Mouse (Mus musculus): Measurements from ENCODE around the gene Rpl7a. TPM values are rescaled to one million over a fixed set of nuclear protein-coding genes. Genes with fewer than 3 reads are reported as not detected.

Gene Rpl7a
- total and polyA plus RNA-seq, 3 experiments: 1,142 to 3,395 (median 3,077) TPM

DNA sequence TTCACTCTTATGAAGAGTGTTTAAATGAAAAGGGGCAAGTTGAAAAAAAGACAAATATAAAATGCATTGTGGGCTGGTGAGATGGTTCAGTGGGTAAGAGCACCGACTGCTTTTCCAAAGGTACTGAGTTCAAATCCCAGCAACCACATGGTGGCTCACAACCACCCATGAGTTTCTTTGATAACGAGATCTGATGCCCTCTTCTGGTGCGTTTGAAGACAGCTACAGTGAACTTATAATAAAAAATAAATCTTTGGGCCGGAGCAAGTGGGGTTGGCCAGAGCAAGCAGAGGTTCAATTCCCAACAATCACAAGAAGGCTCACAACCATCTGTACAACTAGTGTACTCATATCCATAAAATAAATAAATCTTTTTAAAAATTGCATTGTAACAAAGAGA is 14.7 kb upstream of the Rpl7a start:
- Histone ChIP-seq H3K79me2 (replicated peaks; ENCODE audit: control insufficient read depth, extremely low read depth, insufficient read depth, poor library complexity, severe bottlenecking) (peaks cover 15% of the 10 kb centered on the region), H3K4me2 (ENCODE audit: insufficient read depth, low read depth, poor library complexity, severe bottlenecking) (no peak overlapping the region), H3K4me3 (replicated peaks in 1 of 3; ENCODE audit: low read depth in 2 of 3, low read length in 2 of 3, poor library complexity in 1 of 3) (no peak overlapping the region), H3K36me3 (replicated peaks in 1 of 2; ENCODE audit: control insufficient read depth in 1 of 2, insufficient read depth in 1 of 2, low read length in 1 of 2) (peaks cover 79 to 91% of the 10 kb centered on the region in 2 experiments), H3K27me3 (replicated peaks) (no peaks in the 10 kb centered on the region), H3K4me1 (ENCODE audit: control insufficient read depth in 1 of 2, insufficient read depth in 2 of 2) (peaks cover 0 to 18% of the 10 kb centered on the region in 2 experiments; a peak in 2 of 4 replicates), H3K9me3 (replicated peaks; ENCODE audit: low read length) (no peaks in the 10 kb centered on the region), H3K27ac (ENCODE audit: insufficient read depth, low read depth) (no peak overlapping the region), H3K9ac (ENCODE audit: insufficient read depth, low read depth) (no peak overlapping the region)
- DNase-seq (ENCODE audit: extremely low read depth): no peak
- dilution Hi-C loops (cut with MboI; ENCODE audit: extremely low pct_ligation_motif_present, extremely low pct_unique_long_range_greater_than_20kb, low sequenced_read_pairs) (no loop called here), in situ Hi-C loops (cut with MboI; ENCODE audit: low pct_ligation_motif_present, low pct_unique_long_range_greater_than_20kb, low sequenced_read_pairs) (loop anchor here (5.0 kb wide), 1 partner anchor 244 kb away; no protein-coding TSS in a partner anchor)
- TF ChIP-seq KAT2A (IDR thresholded peaks at IDR 0.05; ENCODE audit: insufficient replicate concordance, low read length): no peak
- TF ChIP-seq CTCF (conservative IDR thresholded peaks at IDR 0.05 in 1 of 2, IDR thresholded peaks at IDR 0.05 in 1 of 2; ENCODE audit: low read depth in 2 of 2, low read length in 2 of 2): peak in 1 of 2 experiments; percentile 44; a peak in 2 of 4 replicates

DNA sequence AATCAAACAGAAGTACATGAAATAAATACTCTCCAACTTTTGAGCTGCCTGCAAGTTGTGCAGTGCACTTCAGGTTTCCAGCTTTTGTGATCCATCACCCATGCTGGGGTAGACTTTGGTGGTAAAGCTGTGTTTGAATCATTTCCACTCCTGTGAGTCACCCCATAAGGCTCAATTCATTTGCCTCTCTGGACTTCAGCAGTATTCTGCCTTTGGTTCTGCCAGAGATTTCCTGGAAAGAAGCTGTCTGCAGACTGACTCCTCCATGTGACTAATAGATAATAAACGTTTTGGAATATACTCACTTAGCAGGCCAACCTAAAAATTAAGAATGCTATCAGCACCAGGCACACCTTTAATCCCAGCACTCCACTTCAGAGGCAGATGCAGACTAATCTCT is 9.8 kb upstream of the Rpl7a start:
- Histone ChIP-seq H3K9me3 (replicated peaks; ENCODE audit: low read length) (no peaks in the 10 kb centered on the region), H3K4me3 (replicated peaks in 1 of 3; ENCODE audit: low read depth in 2 of 3, low read length in 2 of 3, poor library complexity in 1 of 3) (no peak overlapping the region), H3K4me1 (ENCODE audit: control insufficient read depth in 1 of 2, insufficient read depth in 2 of 2) (peaks cover 6 to 42% of the 10 kb centered on the region in 2 experiments), H3K9ac (ENCODE audit: insufficient read depth, low read depth) (no peak overlapping the region), H3K27ac (ENCODE audit: insufficient read depth, low read depth) (no peak overlapping the region), H3K36me3 (replicated peaks in 1 of 2; ENCODE audit: control insufficient read depth in 1 of 2, insufficient read depth in 1 of 2, low read length in 1 of 2) (peaks cover 43 to 78% of the 10 kb centered on the region in 2 experiments), H3K27me3 (replicated peaks) (no peaks in the 10 kb centered on the region), H3K4me2 (ENCODE audit: insufficient read depth, low read depth, poor library complexity, severe bottlenecking) (no peak overlapping the region), H3K79me2 (replicated peaks; ENCODE audit: control insufficient read depth, extremely low read depth, insufficient read depth, poor library complexity, severe bottlenecking) (peaks cover 32% of the 10 kb centered on the region)
- dilution Hi-C loops (cut with MboI; ENCODE audit: extremely low pct_ligation_motif_present, extremely low pct_unique_long_range_greater_than_20kb, low sequenced_read_pairs): no loop called here
- TF ChIP-seq USF2 (conservative IDR thresholded peaks at IDR 0.05; ENCODE audit: low read depth, low read length) (no peak), JUN (IDR thresholded peaks at IDR 0.05; ENCODE audit: insufficient read depth, low read depth, low read length) (no peak), MAFK (IDR thresholded peaks at IDR 0.05; ENCODE audit: insufficient replicate concordance, low read length) (no peak), JUND (conservative IDR thresholded peaks at IDR 0.05; ENCODE audit: low read depth, low read length) (no peak), NRF1 (IDR thresholded peaks at IDR 0.05; ENCODE audit: low read depth, low read length) (no peak), RCOR1 (conservative IDR thresholded peaks at IDR 0.05; ENCODE audit: low read depth, low read length) (no peak), POLR2AphosphoS2 (IDR thresholded peaks at IDR 0.05; ENCODE audit: low read depth, low read length) (no peak), CHD2 (IDR thresholded peaks at IDR 0.05; ENCODE audit: low read length) (no peak), HCFC1 (IDR thresholded peaks at IDR 0.05; ENCODE audit: low read depth, low read length) (no peak), RAD21 (IDR thresholded peaks at IDR 0.05; ENCODE audit: low read depth, low read length) (no peak), MAZ (IDR thresholded peaks at IDR 0.05; ENCODE audit: low read depth, low read length) (no peak), ZNF384 (IDR thresholded peaks at IDR 0.05; ENCODE audit: low read depth, low read length) (no peak), CHD1 (IDR thresholded peaks at IDR 0.05; ENCODE audit: low read depth, low read length) (no peak), POLR2A (IDR thresholded peaks at IDR 0.05; ENCODE audit: low read depth, low read length) (no peak), USF1 (IDR thresholded peaks at IDR 0.05; ENCODE audit: low read depth, low read length) (no peak), MAX (IDR thresholded peaks at IDR 0.05; ENCODE audit: low read length) (no peak), NELFE (IDR thresholded peaks at IDR 0.05; ENCODE audit: low read depth, low read length) (no peak), TCF12 (IDR thresholded peaks at IDR 0.05; ENCODE audit: low read depth, low read length) (no peak), PAX5 (IDR thresholded peaks at IDR 0.05; ENCODE audit: low read length) (no peak)
- no peak for DNase-seq (ENCODE audit: extremely low read depth)
- in situ Hi-C loops (cut with MboI; ENCODE audit: low pct_ligation_motif_present, low pct_unique_long_range_greater_than_20kb, low sequenced_read_pairs): no loop called here
